Mouse (Mus musculus) layer of hippocampus, adult 18-20 months (tissue): Measurements from ENCODE around the gene Rhof. TPM values are rescaled to one million over a fixed set of nuclear protein-coding genes. Genes with fewer than 3 reads are reported as not detected.

Source experiments
- DNase-seq, 2 experiments: peaks; one replicate each; pipeline ENCODE4 v3.0.0; 2022; ENCODE audit warnings: low spot score in 2 of 2
- long read RNA-seq: library from polyadenylated mRNA; stranded (forward); transcript quantifications from one replicate; pipeline ENCODE4 v2.0.0, GENCODE M21; 2021
- total RNA-seq, 2 experiments: library from RNA; stranded (reverse); gene quantifications; 2 replicates each; pipeline ENCODE4 v1.2.3; 2021

Rhof gene
- total RNA-seq, result 10 to 100 TPM; 49.1 to 50.9 TPM
- long read RNA-seq, transcript Rhof-201 (5 exons, 2,208 nt), result major isoform, 66 of 73 reads
- long read RNA-seq, partial matches to known transcripts, result 1 of 73 reads
- long read RNA-seq, other reads (novel, unspliced or antisense), result 6 of 73 reads

GRCm38 (mm10) chr5:123132308-123133071 lies at the start of gene Rhof:
Rhof (minus strand) TSS chr5:123132692.
- DNase-seq, result peak; percentile 81 to 93

GRCm38 (mm10) chr5:123181536-123181935 lies 49.0 kb upstream of the Rhof start:
- no peak for DNase-seq

- no peak for DNase-seq
Measured at GRCm38 (mm10) chr5:123180390-123180789, 47.9 kb upstream of the Rhof start.

GRCm38 (mm10) chr5:123178792-123179191 lies 46.3 kb upstream of the Rhof start:
- DNase-seq, result no peak

- DNase-seq, result peak in 1 of 2 experiments; percentile 80
Measured at GRCm38 (mm10) chr5:123171646-123172350, 39.3 kb upstream of the Rhof start.

GRCm38 (mm10) chr5:123170365-123170764 lies 37.9 kb upstream of the Rhof start:
- no peak for DNase-seq

- no peak for DNase-seq
Measured at GRCm38 (mm10) chr5:123169284-123169683, 36.8 kb upstream of the Rhof start, which contains the start of gene Psmd9. Psmd9 (plus strand) TSS chr5:123169413.

GRCm38 (mm10) chr5:123167591-123167990 lies 35.1 kb upstream of the Rhof start:
- DNase-seq, result no peak

GRCm38 (mm10) chr5:123166437-123166836 lies 33.9 kb upstream of the Rhof start:
- DNase-seq, result no peak

GRCm38 (mm10) chr5:123162942-123163341 lies 30.4 kb upstream of the Rhof start:
- DNase-seq, result no peak

- no peak for DNase-seq
Measured at GRCm38 (mm10) chr5:123160341-123160740, 27.8 kb upstream of the Rhof start.

- DNase-seq, result no peak
Measured at GRCm38 (mm10) chr5:123159866-123160265, 27.4 kb upstream of the Rhof start.

GRCm38 (mm10) chr5:123159446-123159845 lies 27.0 kb upstream of the Rhof start:
- no peak for DNase-seq

- DNase-seq, result no peak
Measured at GRCm38 (mm10) chr5:123157972-123158371, 25.5 kb upstream of the Rhof start.

GRCm38 (mm10) chr5:123156763-123157162 lies 24.3 kb upstream of the Rhof start:
- no peak for DNase-seq

- peak in 1 of 2 experiments; percentile 85 for DNase-seq
Measured at GRCm38 (mm10) chr5:123155425-123155824, 22.9 kb upstream of the Rhof start.

GRCm38 (mm10) chr5:123152901-123153300 lies 20.4 kb upstream of the Rhof start:
- DNase-seq, result no peak

GRCm38 (mm10) chr5:123151707-123152362 lies 19.3 kb upstream of the Rhof start:
- no peak for DNase-seq

GRCm38 (mm10) chr5:123151077-123151476 lies 18.6 kb upstream of the Rhof start:
- no peak for DNase-seq

- DNase-seq, result no peak
Measured at GRCm38 (mm10) chr5:123150641-123151040, 18.1 kb upstream of the Rhof start.
